Mouse (Mus musculus): ENCODE data around the gene Wdr24. TPM values are rescaled to one million over a fixed set of nuclear protein-coding genes. Genes with fewer than 3 reads are reported as not detected.

Gene Wdr24
- polyA plus RNA-seq, 1 experiment from 2014 or later, result 11.8 TPM

Small RNAs within 50 kb of the gene (microRNA-seq; reads per million reads assigned to microRNA genes)
- gene Mir3082, result 0.10 to 0.64 reads per million in 2 experiments
- gene Mir6966, result 0.20 to 1.1 reads per million in 2 experiments

Other genes with a start within 250 kb of the Wdr24 start
- 11.6 and 14.8 TPM in 2 replicates for gene Lmf1, start 244.5 kb upstream of the Wdr24 start, polyA plus RNA-seq (2015; fragmentation: Nextera tagmentation; extraction: Ambion mirVana)
- gene Gng13, start 106.5 kb upstream of the Wdr24 start, polyA plus RNA-seq (2015; fragmentation: Nextera tagmentation; extraction: Ambion mirVana), result 0.28 TPM in 1 of 2 replicates, not detected in the other
- 3.2 and 4.6 TPM in 2 replicates for gene Chtf18, start 96.2 kb upstream of the Wdr24 start, polyA plus RNA-seq (2015; fragmentation: Nextera tagmentation; extraction: Ambion mirVana)
- gene Rpusd1, start 96.0 kb upstream of the Wdr24 start, polyA plus RNA-seq (2015; fragmentation: Nextera tagmentation; extraction: Ambion mirVana), result 8.7 and 9.4 TPM in 2 replicates
- gene Mslnl, start 87.6 kb upstream of the Wdr24 start, polyA plus RNA-seq (2015; fragmentation: Nextera tagmentation; extraction: Ambion mirVana), result not detected in 2 replicates
- gene Msln, start 69.2 kb upstream of the Wdr24 start, polyA plus RNA-seq (2015; fragmentation: Nextera tagmentation; extraction: Ambion mirVana), result 1.4 and 1.7 TPM in 2 replicates
- 36.6 and 38.7 TPM in 2 replicates for gene Narfl, start 49.9 kb upstream of the Wdr24 start, polyA plus RNA-seq (2015; fragmentation: Nextera tagmentation; extraction: Ambion mirVana)
- gene Haghl, start 38.0 kb upstream of the Wdr24 start, polyA plus RNA-seq (2015; fragmentation: Nextera tagmentation; extraction: Ambion mirVana), result 31.4 and 32.9 TPM in 2 replicates
- 0.16 and 0.22 TPM in 2 replicates for gene Ccdc78, start 37.0 kb upstream of the Wdr24 start, polyA plus RNA-seq (2015; fragmentation: Nextera tagmentation; extraction: Ambion mirVana)
- 55.4 and 60.9 TPM in 2 replicates for gene Fam173a, start 30.7 kb upstream of the Wdr24 start, polyA plus RNA-seq (2015; fragmentation: Nextera tagmentation; extraction: Ambion mirVana)
- 0.35 and 0.65 TPM in 2 replicates for gene AC134908.4, start 28.0 kb upstream of the Wdr24 start, polyA plus RNA-seq (2015; fragmentation: Nextera tagmentation; extraction: Ambion mirVana)
- 22.8 and 28.7 TPM in 2 replicates for gene Metrn, start 26.5 kb upstream of the Wdr24 start, polyA plus RNA-seq (2015; fragmentation: Nextera tagmentation; extraction: Ambion mirVana)
- gene Fbxl16, start 14.5 kb upstream of the Wdr24 start, polyA plus RNA-seq (2015; fragmentation: Nextera tagmentation; extraction: Ambion mirVana), result 0.72 and 0.95 TPM in 2 replicates
- gene Jmjd8, start 5.2 kb downstream of the Wdr24 start, polyA plus RNA-seq (2015; fragmentation: Nextera tagmentation; extraction: Ambion mirVana), result 17.9 and 23.0 TPM in 2 replicates
- gene Stub1, start 9.8 kb downstream of the Wdr24 start, polyA plus RNA-seq (2015; fragmentation: Nextera tagmentation; extraction: Ambion mirVana), result 186 and 212 TPM in 2 replicates
- gene Rhbdl1, start 13.7 kb downstream of the Wdr24 start, polyA plus RNA-seq (2015; fragmentation: Nextera tagmentation; extraction: Ambion mirVana), result 13.6 and 17.2 TPM in 2 replicates
- 4.3 and 4.5 TPM in 2 replicates for gene Gm20683, start 18.1 kb downstream of the Wdr24 start, polyA plus RNA-seq (2015; fragmentation: Nextera tagmentation; extraction: Ambion mirVana)
- gene Rhot2, start 21.2 kb downstream of the Wdr24 start, polyA plus RNA-seq (2015; fragmentation: Nextera tagmentation; extraction: Ambion mirVana), result 11.2 and 13.6 TPM in 2 replicates
- 3.5 and 5.5 TPM in 2 replicates for gene Wdr90, start 37.9 kb downstream of the Wdr24 start, polyA plus RNA-seq (2015; fragmentation: Nextera tagmentation; extraction: Ambion mirVana)
- gene Mcrip2, start 45.1 kb downstream of the Wdr24 start, polyA plus RNA-seq (2015; fragmentation: Nextera tagmentation; extraction: Ambion mirVana), result 120 and 122 TPM in 2 replicates
- gene Mettl26, start 51.4 kb downstream of the Wdr24 start, polyA plus RNA-seq (2015; fragmentation: Nextera tagmentation; extraction: Ambion mirVana), result 35.5 and 37.9 TPM in 2 replicates
- gene Wfikkn1, start 57.2 kb downstream of the Wdr24 start, polyA plus RNA-seq (2015; fragmentation: Nextera tagmentation; extraction: Ambion mirVana), result 0.15 and 0.19 TPM in 2 replicates
- gene Rab40c, start 96.1 kb downstream of the Wdr24 start, polyA plus RNA-seq (2015; fragmentation: Nextera tagmentation; extraction: Ambion mirVana), result 9.7 and 10.2 TPM in 2 replicates
- 27.6 and 28.6 TPM in 2 replicates for gene Pigq, start 121.3 kb downstream of the Wdr24 start, polyA plus RNA-seq (2015; fragmentation: Nextera tagmentation; extraction: Ambion mirVana)
- not detected in 2 replicates for gene Nhlrc4, start 121.3 kb downstream of the Wdr24 start, polyA plus RNA-seq (2015; fragmentation: Nextera tagmentation; extraction: Ambion mirVana)
- 0.14 TPM in 1 of 2 replicates, not detected in the other for gene A930017K11Rik, start 128.9 kb downstream of the Wdr24 start, polyA plus RNA-seq (2015; fragmentation: Nextera tagmentation; extraction: Ambion mirVana)
- 6.7 and 8.4 TPM in 2 replicates for gene Capn15, start 162.2 kb downstream of the Wdr24 start, polyA plus RNA-seq (2015; fragmentation: Nextera tagmentation; extraction: Ambion mirVana)
- gene Rab11fip3, start 245.9 kb downstream of the Wdr24 start, polyA plus RNA-seq (2015; fragmentation: Nextera tagmentation; extraction: Ambion mirVana), result 9.0 and 10.9 TPM in 2 replicates

All from skeletal muscle tissue, postnatal 0 days (tissue).